Mouse (Mus musculus): ENCODE data around the gene Prss1. TPM values are rescaled to one million over a fixed set of nuclear protein-coding genes. Genes with fewer than 3 reads are reported as not detected.

Prss1 gene
- not detected for total RNA-seq (2023)

GRCm38 (mm10) chr6:41458632-41459031 is at the start of gene Prss1:
Gene Prss1 (plus strand): TSS chr6:41458932.

DNA sequence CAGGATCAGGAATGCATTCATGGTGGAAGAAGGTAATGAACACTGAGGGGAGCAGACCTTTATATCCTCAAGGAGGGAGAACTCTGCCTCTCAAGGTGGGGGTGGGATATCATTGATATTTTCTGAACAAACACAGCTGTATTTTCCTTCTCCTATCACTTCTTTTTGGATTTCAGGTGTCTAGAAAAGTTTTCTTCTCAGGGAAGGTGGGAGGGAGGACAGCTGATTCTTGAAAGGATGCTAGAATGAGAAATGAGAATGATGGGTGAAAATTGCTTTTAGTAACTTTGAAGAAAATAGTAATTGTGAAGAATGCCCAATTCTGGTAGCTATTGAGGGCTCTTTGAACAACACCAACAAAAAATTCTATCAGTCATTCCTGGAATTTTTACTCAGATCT is 12.7 kb upstream of the Prss1 start, which contains the start of gene Gm10334:
Gene Gm10334 (minus strand): TSS at position 101 of the 400 bp plus-strand sequence.

Other genes starting within 250 kb of the Prss1 start
- gene Try4, start 156.7 kb upstream of the Prss1 start, total RNA-seq (2023): 2.5 TPM
- gene Try5, start 142.1 kb upstream of the Prss1 start, total RNA-seq (2023): not detected
- gene Try10, start 104.8 kb upstream of the Prss1 start, total RNA-seq (2023): not detected
- not detected for gene Prss3, start 81.3 kb upstream of the Prss1 start, total RNA-seq (2023)
- not detected for gene Gm5771, start 66.6 kb upstream of the Prss1 start, total RNA-seq (2023)
- gene Gm10334, start 12.8 kb upstream of the Prss1 start, total RNA-seq (2023): not detected
- 3.3 TPM for gene Prss2, start 62.9 kb downstream of the Prss1 start, total RNA-seq (2023)
- 47.9 TPM for gene Ephb6, start 146.6 kb downstream of the Prss1 start, total RNA-seq (2023)
- not detected for gene Trpv6, start 177.5 kb downstream of the Prss1 start, total RNA-seq (2023)
- gene Trpv5, start 221.8 kb downstream of the Prss1 start, total RNA-seq (2023): not detected
- not detected for gene Llcfc1, start 225.5 kb downstream of the Prss1 start, total RNA-seq (2023)
- not detected for gene Kel, start 245.4 kb downstream of the Prss1 start, total RNA-seq (2023)

Measured in CD4-positive naive resting alpha-beta T cell, adult 57 days (primary cell).